Mouse (Mus musculus): ENCODE results near the gene Krt78.
"Not testable (repeated sequence)": the region's sequence is repeated elsewhere in the genome, so short reads cannot be mapped to it uniquely, and the experiment has no call there.

Gene Krt78

DNA sequence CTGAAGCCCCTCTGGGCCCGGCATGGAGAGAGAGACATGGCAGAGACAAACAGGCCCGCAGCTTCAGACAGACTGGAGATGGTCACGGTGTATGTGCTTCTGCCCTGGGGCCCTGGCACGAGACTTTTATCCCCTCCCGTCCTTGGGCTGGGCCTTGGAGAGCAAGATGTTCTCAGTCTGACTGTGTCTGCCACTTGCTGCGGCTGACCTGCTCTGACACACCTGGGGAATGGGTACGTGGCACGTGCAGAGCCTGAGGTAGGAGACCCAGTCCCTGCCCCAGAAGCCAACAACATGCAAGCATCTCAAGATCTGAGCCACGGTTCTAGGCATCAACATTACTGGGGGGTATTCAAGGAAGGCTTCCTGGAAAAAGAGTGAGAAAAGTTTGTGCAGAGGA lies at the start of gene Krt78:
Krt78 (minus strand) TSS at position 101 of the 400 bp plus-strand sequence.
- DNase-seq (ENCODE audit: low spot score in 2 of 2): no peak

DNA sequence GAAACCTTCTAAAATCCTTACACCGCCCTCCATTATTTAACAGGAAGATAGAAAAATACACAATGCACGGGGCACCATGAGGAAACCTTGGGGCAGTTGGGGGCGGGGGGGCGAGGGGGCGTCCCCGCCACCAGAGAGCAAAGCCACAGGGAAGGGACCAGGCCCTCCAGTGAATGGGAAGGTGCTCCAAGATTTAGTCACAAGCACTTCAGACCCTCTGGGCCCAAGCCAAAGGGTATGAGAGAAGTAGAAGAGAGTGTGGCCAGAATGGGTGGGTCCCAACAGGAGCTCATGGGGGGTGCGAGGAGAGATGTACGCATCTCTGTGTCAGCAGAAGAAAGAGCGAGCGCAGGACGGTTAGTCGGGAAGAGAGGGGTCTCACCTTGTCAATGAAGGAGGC lies 49.4 kb upstream of the Krt78 start:
- no peak for DNase-seq (ENCODE audit: low spot score in 2 of 2)

DNA sequence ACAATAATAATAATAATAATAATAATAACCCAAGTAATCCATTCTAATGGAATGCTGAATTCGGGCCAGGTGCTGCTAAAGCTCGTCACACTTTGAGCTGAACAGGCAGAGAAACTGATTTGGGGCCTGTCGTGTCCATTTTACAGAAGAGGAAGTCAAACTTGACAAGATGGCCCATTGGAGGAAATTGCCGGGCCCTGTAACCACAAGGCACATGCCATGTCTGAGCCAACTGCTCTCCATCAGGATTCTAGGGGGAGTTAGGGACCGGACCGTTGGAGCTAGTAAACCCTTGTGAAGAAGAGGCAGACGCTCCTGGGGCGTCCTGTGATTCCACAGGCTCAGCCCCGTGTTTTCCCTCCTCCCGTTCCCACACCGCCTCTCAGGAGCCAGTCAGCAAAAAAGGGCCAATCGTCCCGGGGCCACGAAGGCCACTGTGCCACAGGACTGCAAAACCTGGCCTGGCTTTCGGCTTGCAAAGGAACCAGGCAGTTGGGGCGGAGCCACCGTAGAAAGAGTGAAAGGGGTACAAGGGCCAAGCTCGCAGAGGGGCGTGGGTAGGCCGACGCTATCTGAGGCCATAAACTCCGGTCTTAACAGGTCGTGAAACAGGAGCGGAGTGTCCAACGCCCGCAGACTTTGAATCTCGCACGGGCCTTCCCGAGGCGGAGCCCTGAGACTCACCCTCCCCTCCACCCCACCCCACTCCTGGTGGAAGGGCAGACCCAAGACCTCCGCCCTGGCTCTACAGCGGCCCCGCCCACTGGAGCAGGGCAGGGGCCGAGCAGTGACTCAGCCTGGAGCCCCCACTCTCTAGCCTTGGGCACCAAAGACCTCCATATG lies 48.8 kb upstream of the Krt78 start:
- DNase-seq (ENCODE audit: low spot score in 2 of 2): peak in 1 of 2 experiments; percentile 9

DNA sequence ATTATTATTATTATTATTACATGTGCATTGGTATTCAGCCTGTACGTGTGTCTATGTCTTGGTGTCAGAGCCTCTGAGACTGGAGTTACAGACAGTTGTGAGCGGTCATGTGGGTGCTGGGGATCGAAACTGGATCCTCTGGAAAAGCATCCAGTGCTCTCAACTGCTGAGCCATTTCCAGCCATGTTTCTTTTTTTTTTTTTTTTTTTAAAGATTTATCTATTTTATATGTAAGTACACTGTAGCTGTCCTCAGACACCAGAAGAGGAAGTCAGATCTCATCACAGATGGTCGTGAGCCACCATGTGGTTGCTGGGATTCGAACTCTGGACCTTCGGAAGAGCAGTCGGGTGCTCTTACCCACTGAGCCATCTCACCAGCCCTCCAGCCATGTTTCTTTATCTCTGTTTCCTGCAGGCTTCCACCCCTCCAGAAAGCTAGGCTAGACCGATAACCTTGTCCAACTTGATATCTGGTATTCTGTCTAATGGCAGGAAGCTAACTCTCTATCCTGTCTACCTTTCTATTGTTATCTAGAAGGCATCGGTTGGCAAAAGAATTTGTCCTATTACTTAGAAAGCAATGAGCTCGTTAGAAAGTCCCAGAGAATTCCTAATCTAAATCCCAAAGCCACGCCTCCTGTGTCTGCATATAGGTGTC lies 45.7 kb upstream of the Krt78 start:
- DNase-seq (ENCODE audit: low spot score in 2 of 2): no peak

DNA sequence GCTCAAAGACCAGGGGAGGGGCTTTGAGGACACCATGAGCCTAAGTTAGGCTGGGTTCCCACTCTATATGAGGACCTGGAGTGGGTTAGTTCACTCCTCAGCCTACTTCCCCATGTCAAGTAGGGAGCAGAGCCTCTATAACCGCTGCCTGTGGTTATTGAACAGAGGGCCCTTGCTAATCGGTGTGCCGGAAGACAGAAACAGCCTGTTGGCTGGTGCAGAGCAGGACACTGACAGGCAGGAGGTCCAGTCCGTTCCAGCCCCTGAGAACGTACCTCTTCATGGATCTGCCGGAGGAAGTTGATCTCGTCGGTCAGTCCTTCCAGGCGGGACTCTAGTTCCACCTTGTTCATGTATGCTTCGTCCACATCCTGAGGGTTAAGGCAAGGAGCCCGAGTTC lies 45.1 kb upstream of the Krt78 start:
- no peak for DNase-seq (ENCODE audit: low spot score in 2 of 2)

DNA sequence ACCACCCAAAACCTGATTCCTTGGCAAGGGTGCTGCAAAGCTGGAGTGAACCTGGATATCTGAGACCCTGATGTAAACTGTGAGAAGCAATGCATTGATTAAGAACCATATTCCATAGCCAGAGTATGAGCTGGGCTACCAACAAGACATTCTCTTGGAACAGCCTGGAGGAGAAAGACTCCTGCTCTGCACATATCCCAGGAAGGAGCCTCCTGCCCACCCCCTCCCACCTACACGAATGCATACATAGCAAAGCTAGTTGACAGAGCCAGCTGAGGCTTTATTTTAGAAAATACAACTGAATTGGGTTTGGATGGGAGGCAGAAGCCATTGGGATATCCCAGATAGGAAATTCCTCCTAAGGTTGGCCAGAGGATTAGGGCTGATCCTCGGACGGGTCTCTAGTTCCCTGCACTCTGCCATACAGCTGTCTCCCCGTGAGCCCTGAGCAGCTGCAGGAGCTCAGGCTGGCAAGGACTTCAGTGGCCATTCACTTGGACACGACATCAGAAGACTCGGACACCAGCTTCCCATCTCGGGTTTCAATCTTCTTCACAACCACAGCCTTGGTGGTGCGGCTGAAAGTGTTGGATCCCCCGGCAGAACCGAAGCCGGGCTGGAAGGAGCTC lies 42.5 kb upstream of the Krt78 start:
- not testable (repeated sequence) for DNase-seq (ENCODE audit: low spot score in 2 of 2)

DNA sequence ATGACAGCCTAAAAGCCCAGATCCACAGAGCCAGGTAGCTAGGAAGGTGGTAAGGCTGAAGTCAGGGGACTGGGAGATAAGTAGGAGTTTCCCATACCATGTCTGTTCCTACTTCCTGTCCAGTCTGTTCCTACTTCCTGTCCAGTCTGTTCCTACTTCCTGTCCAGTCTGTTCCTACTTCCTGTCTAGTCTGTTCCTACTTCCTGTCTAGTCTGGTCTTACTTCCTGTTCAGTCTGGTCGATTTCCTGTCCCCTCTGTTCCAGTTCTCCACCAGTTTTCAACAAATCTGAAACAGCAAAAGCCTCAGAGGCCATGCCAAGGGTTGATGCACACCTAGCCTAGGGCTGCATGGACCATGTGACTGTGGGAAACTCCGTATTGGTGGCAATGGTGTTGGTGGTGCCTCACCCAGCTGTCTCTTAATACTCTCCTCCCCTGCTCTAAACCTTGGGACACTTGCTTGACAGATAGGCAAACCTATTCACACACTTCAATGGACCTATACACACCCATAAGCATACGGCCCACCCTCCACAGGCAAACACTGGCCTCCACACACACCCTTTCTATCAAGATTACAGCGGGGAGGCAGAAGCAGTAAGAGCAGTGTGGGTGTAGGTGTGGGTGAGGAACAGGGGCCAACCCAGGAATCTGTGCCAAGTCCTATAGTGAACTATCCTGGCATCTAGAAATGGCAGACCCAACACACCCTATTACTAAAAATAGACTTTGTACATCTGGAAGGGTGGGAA lies 41.6 kb upstream of the Krt78 start:
- no peak for DNase-seq (ENCODE audit: low spot score in 2 of 2)

DNA sequence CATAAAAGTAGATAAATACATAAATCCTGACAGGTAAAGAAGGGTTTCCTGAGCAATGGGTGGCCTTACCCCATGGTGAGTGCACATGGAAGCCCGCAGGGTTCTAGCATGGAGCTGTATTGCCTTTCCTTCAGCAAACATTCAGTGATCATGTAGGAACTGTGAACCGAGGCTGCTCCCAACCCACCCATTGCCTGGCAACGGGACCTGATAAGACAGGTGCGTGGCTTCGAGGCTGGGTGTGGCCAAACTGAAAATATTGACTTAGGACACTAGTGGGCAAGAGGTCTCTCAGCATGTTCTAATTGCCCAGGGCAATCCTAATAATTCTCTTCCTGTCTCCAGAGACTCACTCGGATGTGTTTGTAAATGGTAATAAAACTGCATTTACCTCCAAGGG lies 40.3 kb upstream of the Krt78 start:
- no peak for DNase-seq (ENCODE audit: low spot score in 2 of 2)

DNA sequence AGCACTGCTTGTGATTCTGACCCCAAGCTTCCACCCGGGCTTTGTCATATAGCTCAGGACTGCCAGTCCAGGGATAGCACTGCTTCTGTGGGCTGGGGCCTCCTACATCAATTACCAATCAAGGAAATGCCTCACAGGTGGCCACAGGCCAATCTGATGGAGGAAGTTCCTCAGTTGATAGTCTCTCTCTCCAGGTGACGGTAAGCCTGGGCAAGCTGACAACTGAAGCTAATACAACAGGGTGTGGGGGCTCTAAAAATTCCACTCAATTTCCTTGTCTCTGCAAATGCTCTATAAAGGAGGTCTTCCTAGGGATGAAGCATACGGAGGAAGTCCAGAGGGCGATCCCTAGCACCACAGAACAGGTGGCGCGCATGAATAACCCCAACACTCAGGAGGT lies 36.9 kb upstream of the Krt78 start:
- DNase-seq (ENCODE audit: low spot score in 2 of 2): no peak

DNA sequence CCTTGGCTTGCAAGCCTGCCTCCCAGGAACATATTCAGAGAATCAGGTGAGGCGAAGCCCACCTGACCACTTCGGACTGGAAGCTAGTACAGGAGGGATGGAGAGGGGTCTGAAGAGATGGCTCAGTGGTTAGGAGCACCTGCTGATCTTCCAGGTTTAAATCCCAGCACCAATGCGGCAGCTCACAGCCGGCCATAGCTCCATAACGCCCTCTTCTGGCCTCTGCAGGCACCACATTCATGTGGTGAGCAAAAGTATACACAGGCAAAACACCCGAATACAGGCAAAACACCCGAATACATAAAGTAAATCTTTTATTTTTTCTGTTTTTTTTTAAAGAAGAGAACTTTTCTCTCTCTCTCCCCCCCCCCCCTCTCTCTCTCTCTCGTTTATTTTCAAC lies 34.6 kb upstream of the Krt78 start:
- DNase-seq (ENCODE audit: low spot score in 2 of 2): no peak

DNA sequence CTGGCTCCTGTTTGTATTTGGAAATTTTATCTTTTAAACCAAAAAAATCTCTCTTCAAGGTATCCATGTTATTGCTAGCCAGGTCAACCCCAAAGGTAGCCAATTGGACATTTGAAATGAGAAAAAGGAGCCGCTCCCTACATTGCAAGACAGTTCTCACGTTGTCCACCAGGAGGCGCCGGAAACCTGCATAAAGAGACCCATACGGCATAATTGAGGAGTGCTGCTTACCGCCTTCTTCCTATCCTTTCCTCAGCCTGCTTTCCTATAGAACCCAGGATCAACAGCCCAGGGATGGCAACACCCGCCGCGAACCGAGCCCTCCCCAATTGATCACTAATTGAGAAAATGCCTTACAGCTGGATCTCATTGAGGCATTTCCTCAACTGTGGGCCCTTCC lies 34.0 kb upstream of the Krt78 start:
- peak; percentile 84 to 89 for DNase-seq (ENCODE audit: low spot score in 2 of 2)

DNA sequence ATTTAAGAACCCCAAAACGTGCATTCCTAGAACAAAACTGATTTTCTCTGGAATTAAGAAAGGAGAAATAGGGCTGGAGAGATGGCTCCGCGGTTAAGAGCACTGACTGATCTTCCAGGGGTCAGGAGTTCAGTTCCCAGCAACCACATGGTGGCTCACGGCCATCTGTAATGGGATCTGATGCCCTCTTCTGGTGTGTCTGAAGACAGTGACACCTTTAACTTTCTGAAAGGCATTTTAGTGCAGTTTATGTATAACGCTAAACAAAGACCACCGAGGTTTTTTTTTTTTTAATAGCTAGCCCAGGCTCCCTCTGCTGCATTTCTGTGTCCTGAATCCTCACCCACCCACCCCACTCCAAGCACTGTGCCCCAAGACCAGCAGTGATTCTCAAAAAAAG lies 30.7 kb upstream of the Krt78 start:
- no peak for DNase-seq (ENCODE audit: low spot score in 2 of 2)

DNA sequence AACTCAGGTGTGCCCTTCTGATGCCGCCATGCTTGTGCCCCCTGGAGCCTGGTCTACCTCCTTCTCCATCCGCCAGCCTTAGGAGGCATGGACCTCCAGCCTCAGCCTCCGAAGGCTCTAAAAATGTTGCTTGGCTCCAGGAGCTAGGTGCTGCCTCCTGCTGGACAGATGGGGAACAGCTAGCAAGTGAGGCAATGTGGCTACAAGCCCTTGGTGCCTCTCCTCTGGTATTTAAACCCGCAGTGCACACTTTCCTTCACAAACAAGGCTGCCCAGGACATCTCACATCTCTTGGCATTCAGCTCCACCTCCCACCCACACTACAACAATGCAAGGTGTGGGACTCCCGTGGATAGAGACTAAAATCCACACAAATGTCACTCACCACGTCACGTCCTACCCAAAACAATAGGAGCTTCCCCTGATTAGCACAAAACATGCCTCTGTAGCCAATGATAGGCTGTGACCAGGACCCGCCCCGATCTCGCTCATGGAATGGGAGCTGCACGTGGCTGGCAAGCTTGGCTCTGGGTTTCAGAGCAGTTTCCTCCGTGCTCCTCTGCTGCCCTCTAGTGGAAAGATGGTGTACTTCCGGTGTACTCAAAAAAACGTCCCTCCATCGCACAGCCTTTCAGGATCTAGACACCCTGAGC lies 30.0 kb upstream of the Krt78 start:
- DNase-seq (ENCODE audit: low spot score in 2 of 2): peak; percentile 88 to 95

DNA sequence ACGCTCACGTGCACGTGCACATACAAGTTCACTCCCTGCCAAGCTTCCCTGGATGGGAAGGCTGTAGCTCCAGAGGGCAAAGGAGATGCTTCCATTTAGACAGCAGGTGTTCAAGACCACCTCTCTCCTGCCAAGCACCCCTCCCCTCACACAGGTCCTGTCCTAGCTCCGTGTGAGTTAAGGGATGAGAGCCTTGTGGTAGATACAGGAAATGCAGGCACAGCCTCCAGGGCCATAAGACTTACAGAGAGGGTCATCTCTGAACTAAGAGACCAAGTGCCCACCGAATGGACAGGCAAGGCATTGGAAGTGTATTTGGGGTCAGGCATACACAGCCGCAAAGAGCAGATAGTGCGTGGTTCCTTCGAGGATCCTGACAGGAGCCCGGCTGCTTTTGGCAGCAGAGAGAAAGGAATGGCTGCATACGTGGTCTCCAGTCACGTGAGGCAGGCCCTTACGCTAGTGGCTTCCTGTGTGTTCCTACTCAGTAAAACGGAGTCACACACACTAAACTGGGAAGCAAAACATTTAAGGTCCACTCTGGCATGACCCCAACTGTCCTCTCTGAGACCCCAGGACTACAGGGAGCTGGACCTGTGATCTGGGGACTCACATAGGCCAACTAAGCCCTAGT lies 29.3 kb upstream of the Krt78 start:
- no peak for DNase-seq (ENCODE audit: low spot score in 2 of 2)

DNA sequence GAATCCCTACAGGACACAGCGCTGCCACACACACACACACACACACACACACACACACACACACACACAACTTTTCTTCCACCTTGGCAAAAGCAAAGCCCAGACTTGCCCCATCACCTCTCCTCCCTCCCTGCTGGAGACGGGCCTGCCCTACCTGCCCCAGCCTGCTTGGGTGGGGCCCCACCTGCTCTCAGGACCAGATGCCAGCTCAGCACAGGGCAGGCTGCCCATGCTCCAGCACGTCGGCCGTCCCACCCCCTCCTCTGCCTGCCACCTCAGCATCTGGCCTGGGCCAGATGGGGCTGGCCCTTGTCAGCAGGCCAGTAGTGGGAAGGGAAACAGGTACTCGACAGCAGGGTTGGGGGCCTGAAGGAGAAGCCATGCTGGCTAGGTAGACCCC lies 26.8 kb upstream of the Krt78 start:
- no peak for DNase-seq (ENCODE audit: low spot score in 2 of 2)

DNA sequence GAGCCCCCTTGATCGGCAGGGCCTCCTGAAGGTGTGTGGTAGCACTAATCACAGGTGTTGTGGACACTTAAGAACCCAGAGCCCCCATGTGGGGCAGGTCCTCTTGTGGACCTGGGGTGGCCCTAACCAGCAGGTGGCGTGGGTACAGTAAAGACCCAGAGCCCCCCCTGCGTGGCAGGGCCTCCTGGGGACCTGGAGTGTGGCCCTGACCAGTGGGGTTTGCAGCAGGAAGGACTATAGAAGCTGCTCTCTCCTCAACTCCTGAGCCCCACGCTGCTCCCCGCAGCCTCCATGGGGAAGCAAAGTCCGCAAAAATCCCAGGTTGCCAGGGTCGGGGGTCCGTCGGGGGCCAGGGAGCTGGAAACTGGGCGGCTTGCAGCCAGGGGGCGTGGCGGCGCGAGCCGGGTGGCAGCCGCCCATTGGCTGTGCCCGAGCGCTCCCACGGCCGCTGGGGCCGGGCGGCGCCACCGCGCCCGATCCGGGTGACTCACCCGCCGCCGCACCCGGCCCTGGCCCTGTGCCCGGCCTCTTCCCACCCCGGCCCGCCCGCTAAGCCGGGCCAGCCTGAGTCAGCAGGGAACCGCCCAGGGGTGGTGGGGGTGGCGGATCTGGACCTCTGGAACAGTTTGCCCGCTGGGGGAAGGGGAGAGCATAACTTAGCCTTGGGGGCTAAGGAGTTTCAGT lies 23.1 kb upstream of the Krt78 start:
- peak; percentile 32 to 53 for DNase-seq (ENCODE audit: low spot score in 2 of 2)

DNA sequence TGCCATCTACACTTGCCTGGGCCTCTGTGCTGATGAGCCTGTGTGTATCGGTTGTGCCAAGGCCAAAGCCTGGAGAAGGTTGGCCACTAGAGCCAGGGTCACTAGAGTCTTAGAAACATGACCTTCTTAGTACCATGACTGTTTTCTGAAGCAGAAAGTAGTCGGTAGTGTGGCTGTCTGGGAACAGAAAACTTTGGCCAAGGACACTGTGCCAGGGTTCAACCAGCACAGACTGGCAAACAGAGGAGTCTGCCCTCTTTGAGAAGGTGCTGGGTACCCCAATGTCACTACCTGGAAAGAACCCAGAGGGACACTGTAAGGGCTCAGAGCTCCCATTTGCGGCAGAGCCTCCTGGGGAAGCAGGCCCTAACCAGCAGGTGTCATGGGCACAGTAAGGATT lies 22.6 kb upstream of the Krt78 start:
- no peak for DNase-seq (ENCODE audit: low spot score in 2 of 2)

DNA sequence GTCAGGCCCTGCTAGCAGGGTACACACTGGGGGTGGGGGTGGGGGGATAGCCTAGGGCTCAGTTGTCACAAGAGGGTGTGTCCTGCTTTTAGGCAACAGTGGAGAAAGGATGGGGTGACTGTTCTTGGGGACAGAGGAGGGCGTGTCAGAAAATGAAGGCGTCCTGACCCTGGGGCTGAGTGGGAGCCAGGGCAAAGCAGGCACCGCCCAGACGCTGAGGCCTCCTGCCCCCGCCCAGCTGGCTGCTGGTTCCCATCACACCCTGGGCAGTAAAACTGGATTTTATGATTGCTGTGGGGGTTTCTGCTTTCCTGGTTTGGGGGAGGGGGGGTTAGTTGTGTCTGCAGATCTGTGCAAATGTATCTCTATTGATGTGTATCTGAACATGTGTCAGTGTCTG lies 21.9 kb upstream of the Krt78 start:
- no peak for DNase-seq (ENCODE audit: low spot score in 2 of 2)

DNA sequence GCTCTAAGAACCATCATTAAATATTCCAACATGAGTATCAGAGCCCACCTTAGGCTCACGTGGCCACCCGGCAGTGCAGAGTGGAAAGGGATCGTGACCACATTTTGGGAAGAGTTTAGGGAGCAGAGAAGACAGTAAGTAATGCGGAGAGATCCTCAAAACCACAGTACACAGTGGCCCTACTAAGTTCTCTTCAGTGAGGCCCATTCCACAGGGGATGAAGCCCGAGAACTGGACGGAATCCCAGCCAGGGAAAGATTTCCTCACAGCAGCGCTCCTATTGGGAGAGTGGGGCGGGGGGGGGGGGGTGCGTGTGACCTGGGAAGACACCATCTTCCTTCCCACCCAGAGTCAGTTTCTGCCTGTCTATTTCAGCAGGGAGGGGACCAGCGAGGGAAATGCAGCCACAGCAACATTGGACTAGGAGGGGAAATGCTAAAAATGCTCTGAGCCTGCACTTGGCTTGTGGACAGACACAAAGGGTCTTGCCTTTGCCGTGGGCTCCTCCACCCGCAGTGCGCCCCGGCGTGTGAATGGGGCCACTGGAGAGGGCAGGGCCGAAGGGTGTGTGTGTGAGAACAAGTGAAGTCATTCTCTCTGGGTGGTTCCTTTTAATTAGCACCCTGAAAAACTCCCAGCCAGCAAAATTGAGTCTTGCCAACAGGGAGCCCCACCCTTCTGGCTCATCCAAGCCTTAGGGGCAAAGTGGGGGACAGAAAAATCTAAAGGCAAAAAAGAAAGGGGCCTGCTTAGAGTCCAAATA lies 20.2 kb upstream of the Krt78 start:
- DNase-seq (ENCODE audit: low spot score in 2 of 2): no peak
